Mouse (Mus musculus) stomach, embryonic 15.5 days (tissue): ENCODE measurements around the gene Spem1. TPM values are rescaled to one million over a fixed set of nuclear protein-coding genes. Genes with fewer than 3 reads are reported as not detected.
A peak's percentile ranks its signal among the peaks of the same experiment; 100 is the strongest.

Source experiments
- ATAC-seq: fragments of 200-750 bp; cut with Nextera tagmentation; 2 replicates; pipeline ENCODE4 v1.8.0; 2017; ENCODE audit warnings: low read depth, moderate number of reproducible peaks, moderate TSS enrichment; ENCODE audit not compliant: insufficient read depth, low FRiP score
- H3K27ac ChIP-seq: fragments of 300-500 bp; sonication (generic); 2 replicates; pipeline ENCODE4 v1.5.1; 2015; ENCODE audit warnings: mild to moderate bottlenecking, inconsistent platforms
- H3K27me3 ChIP-seq: fragments of 300-500 bp; sonication (generic); replicated peaks from 2 replicates; pipeline ENCODE4 v1.6.1; 2015; ENCODE audit warnings: inconsistent platforms
- H3K36me3 ChIP-seq: fragments of 300-500 bp; sonication (generic); 2 replicates; pipeline ENCODE4 v1.6.1; 2015; ENCODE audit warnings: inconsistent platforms
- H3K4me1 ChIP-seq: fragments of 300-500 bp; sonication (generic); 2 replicates; pipeline ENCODE4 v1.6.1; 2015; ENCODE audit warnings: inconsistent platforms
- H3K4me2 ChIP-seq: fragments of 300-500 bp; sonication (generic); 2 replicates; pipeline ENCODE4 v1.6.1; 2015; ENCODE audit warnings: mild to moderate bottlenecking, inconsistent platforms
- H3K4me3 ChIP-seq: fragments of 300-500 bp; sonication (generic); replicated peaks from 2 replicates; pipeline ENCODE4 v1.5.1; 2015; ENCODE audit warnings: inconsistent platforms
- H3K9ac ChIP-seq: fragments of 300-500 bp; sonication (generic); 2 replicates; pipeline ENCODE4 v1.6.1; 2015; ENCODE audit warnings: inconsistent platforms
- H3K9me3 ChIP-seq: fragments of 300-500 bp; sonication (generic); 2 replicates; pipeline ENCODE4 v1.6.1; 2016; ENCODE audit warnings: inconsistent platforms
- WGBS: fragments of 180-500 bp; shearing (Covaris S2); methylation state at CpG from one replicate; pipeline ENCODE4 v1.1.7; 2015; 5-methylcytosine and 5-hydroxymethylcytosine counted together
- polyA plus RNA-seq: library from polyadenylated mRNA; unstranded; fragments of >200 nt; fragmentation: Nextera tagmentation; extraction: Ambion mirVana; gene quantifications from 2 replicates; pipeline ENCODE4 v1.2.1, GENCODE M21; 2015

Spem1 gene
- polyA plus RNA-seq, 1 experiment from 2014 or later, result not detected

DNA sequence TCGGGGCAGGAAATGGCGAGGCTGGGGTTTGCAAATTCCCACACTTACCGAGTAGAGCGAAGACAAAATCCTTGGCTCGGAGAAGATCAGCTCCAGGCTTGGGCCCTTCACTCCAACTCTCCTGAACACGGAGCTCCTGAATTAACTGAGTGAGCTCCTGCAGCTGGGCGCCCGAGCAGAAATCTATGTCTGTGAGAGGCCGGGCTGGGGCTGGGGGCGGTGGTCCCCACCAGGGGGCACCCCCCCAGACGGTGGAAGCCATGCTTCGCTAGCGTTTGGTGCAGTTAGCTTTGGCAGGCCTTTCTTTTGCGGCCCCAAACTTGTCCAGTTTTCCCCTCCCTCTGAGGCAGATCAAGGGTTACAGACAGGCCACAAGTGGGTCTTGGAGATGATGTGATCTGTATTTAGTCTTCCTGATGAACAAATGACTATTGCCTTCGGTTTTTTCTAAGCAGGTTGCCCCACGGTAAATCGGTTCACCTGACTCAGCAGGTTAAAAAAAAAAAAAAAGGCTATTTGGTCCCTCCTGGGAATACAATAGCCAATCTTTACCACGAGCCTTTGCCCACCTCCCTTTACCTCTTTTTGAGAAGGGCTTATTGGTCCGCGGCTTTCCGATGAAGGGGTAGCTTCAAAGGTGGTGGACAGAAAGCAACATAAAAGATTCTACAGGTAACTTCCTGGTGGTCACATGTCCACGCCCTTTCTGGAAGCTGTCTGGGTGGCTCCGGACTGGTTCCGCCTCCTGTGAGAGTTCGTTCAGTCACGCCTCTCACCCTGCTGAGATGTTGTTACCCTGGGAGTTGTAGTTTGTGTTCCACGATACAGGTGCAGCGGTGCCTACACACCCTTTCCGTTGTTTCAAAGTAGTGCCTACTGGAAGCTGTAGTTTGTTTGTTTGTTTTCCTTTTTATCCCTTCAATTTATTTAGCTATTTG is 16.7 kb downstream of the Spem1 start, which contains the start of gene Tmem102:
Gene Tmem102, minus strand, starts transcription at position 653 of the 938 bp plus-strand sequence.
- H3K4me1 ChIP-seq, result peaks cover 46% of the 10 kb centered on the region
- peak within 1 kb of the TSS; percentile 98 for H3K4me2 ChIP-seq
- H3K9me3 ChIP-seq, result no peaks in the 10 kb centered on the region
- H3K27me3 ChIP-seq, result peaks cover 6% of the 10 kb centered on the region; the same call in 1 of the 2 replicates
- no peak within 1 kb of the TSS; the same call in 1 of the 2 replicates for H3K27ac ChIP-seq
- no peaks in the 10 kb centered on the region for H3K36me3 ChIP-seq
- peak within 1 kb of the TSS; percentile 56 for H3K4me3 ChIP-seq
- WGBS, result 11% methylated on average over 29 of the region's 29 CpGs
- no peak within 1 kb of the TSS; the same call in 1 of the 2 replicates for H3K9ac ChIP-seq
- peak; percentile 33; the same call in 1 of the 2 replicates for ATAC-seq

DNA sequence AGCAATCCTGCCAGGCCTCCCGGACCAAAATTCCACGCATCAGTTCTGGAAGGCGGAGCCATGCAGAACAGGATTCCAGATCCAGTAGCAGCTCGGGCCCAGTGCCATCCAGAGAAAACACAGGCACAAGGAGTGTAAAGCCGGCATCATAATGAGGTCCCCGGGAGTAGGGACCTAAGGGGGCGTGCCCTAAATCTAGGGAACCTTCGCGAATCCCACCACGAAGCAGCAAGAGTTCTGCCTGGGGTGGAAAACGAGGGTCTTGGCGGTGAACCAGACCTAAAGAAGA is 17.4 kb downstream of the Spem1 start:
- H3K4me1 ChIP-seq, result peaks cover 52% of the 10 kb centered on the region
- 10% methylated on average over 12 of the region's 12 CpGs for WGBS
- peak overlapping the region; percentile 98 for H3K4me2 ChIP-seq

DNA sequence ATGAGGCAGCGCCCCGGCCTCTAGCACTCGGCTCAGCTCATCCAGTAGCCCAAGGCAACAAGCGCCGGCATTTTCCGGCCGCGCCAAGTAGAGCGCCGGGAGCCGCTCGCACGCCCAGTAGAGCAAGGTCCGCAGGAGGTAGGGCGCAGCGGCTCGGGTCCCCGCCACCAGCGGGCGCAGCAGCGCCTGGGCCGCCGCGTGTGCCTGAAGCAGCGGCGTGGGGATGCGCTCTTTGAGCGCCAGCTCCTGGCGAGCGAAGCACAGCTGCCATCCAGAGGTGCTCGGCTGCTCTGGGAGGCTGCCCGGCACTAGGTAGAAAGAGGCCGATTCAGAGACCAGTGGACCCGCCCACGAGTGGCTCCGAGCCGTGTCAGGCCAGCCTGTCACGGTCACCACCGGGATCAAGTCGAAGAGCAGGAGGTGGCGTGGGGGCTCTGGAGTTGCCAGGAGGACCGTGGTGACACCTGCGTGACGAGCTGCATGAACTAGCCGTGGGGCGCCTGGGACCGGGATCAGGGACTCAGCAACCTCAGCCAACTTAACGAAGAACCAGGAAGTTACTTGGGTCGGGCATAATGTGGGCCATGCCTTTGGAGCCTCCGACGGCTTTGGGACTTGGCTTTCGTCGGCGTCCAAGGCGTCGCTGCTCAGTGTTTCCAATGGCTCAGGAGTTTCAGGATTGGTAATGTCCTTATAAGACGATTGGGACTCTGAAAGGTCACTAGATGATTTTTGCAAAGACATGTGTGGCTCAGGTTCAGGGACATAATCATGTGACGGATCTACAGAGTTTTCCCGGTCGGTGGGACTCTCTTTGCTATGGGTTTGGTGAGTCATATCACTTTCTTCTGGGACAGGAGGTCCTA is 18.0 kb downstream of the Spem1 start:
- Histone ChIP-seq H3K27me3 (peaks cover 6% of the 10 kb centered on the region; the same call in 1 of the 2 replicates), H3K4me3 (peak overlapping the region; percentile 56), H3K27ac (peak overlapping the region; percentile 61; the same call in 1 of the 2 replicates), H3K36me3 (no peaks in the 10 kb centered on the region), H3K4me1 (peaks cover 58% of the 10 kb centered on the region), H3K4me2 (peak overlapping the region; percentile 98), H3K9ac (peak overlapping the region; percentile 39; the same call in 1 of the 2 replicates), H3K9me3 (no peaks in the 10 kb centered on the region)
- peak; percentile 48 for ATAC-seq
- 2% methylated on average over 60 of the region's 60 CpGs for WGBS

More for the DNA sequence above, 17.4 kb downstream of the Spem1 start:
- peak overlapping the region; percentile 56 for H3K4me3 ChIP-seq
- no peak for ATAC-seq
- no peaks in the 10 kb centered on the region for H3K36me3 ChIP-seq
- no peaks in the 10 kb centered on the region for H3K9me3 ChIP-seq
- H3K9ac ChIP-seq, result no peak overlapping the region; the same call in 1 of the 2 replicates
- H3K27ac ChIP-seq, result no peak overlapping the region; the same call in 1 of the 2 replicates
- peaks cover 6% of the 10 kb centered on the region; the same call in 1 of the 2 replicates for H3K27me3 ChIP-seq

DNA sequence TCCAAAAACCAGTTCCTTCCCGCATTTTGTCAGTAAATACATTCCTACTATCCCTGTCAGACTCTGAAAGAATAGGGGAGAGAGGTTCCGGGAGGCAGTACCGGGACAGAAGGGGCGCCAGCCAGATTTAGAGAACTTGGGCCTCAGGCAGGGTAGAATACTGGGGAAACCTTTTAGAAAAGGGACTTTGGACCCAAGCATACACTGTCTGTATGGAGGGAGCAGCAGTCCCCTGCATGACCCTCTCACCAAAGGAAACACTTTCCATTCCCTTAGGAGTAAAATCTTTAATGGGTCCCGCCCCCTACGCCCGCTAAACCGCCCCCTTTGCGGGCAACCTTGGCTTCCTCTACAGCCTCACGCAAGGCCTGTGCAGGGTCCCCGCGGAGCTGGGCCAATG is 18.7 kb downstream of the Spem1 start:
- Histone ChIP-seq H3K27ac (peak overlapping the region; percentile 61; the same call in 1 of the 2 replicates), H3K4me2 (peak overlapping the region; percentile 98), H3K4me1 (peaks cover 58% of the 10 kb centered on the region), H3K36me3 (no peaks in the 10 kb centered on the region), H3K9ac (peak overlapping the region; percentile 39; the same call in 1 of the 2 replicates), H3K4me3 (peak overlapping the region; percentile 56), H3K27me3 (peaks cover 6% of the 10 kb centered on the region; the same call in 1 of the 2 replicates), H3K9me3 (no peaks in the 10 kb centered on the region)
- 2% methylated on average over 12 of the region's 12 CpGs for WGBS
- ATAC-seq, result 0 out of 2 replicates have a peak, but pooled peaks have one; percentile 9

DNA sequence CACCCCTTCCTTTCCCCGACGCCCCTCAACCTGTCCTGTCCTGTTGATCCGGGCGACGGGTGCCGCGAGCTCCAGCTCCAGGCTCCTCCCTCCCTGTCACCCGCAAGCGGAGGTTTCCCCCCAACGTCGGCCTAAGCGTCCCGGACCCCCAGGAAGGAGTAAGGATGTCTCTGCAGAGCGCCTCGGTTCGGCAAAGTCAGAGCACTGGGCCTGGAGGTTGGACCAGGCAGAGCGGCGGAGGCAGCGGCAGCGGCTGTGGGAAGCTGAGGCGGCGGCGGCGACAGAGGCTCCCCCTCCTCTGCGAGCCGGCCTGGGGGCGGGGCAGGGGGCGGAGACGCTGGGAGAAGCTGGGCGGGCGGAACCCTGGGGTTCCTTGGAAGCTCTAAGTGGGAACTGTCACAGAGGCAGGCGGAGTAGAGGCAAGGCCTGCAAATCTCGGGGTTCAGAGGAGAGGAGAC is 19.3 kb downstream of the Spem1 start:
- H3K27ac ChIP-seq, result peak overlapping the region; percentile 61
- WGBS, result 0% methylated on average over 33 of the region's 33 CpGs

DNA sequence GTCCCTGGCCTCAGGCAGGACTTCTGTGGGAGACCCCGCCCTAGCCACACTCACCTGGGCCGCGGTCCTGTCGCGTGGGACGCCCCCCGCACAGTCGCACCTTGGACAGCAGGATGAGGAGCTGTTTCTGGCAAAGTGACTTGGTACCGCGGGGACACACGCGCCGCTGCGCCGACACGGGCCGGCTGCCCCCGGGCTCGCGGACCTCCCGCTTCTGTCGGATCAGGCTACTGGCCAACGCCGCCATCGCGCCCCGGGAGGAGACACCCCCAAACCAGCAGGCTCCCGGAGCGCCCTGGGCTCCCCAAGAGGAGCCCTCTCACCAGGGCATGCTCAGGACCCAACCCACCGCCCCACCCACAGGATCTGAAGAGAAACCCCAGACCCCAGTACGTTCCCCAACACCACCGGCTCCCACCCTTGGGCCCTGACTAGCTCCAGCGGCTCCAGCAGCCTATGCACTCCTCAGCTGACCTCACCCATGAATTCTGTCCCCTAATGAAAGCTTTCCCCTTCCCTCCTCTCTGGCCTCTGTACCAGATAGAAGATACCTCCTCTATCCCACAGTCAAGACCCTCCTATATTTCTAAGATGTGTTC is 20.5 kb downstream of the Spem1 start, which contains the start of gene Fgf11:
Gene Fgf11, minus strand, starts transcription at position 479 of the 599 bp plus-strand sequence.
- ATAC-seq, result no peak
- Histone ChIP-seq H3K27me3 (peaks cover 6% of the 10 kb centered on the region; the same call in 1 of the 2 replicates), H3K4me3 (peak within 1 kb of the TSS; percentile 56), H3K4me1 (peaks cover 58% of the 10 kb centered on the region), H3K27ac (peak within 1 kb of the TSS; percentile 76), H3K36me3 (no peaks in the 10 kb centered on the region), H3K4me2 (peak within 1 kb of the TSS; percentile 98), H3K9me3 (no peaks in the 10 kb centered on the region), H3K9ac (peak within 1 kb of the TSS; percentile 60)
- 2% methylated on average over 33 of the region's 33 CpGs for WGBS

More for the DNA sequence above, 19.3 kb downstream of the Spem1 start:
- Histone ChIP-seq H3K9ac (peak overlapping the region; percentile 60), H3K4me3 (peak overlapping the region; percentile 56), H3K4me1 (peaks cover 58% of the 10 kb centered on the region), H3K9me3 (no peaks in the 10 kb centered on the region), H3K27me3 (peaks cover 6% of the 10 kb centered on the region; the same call in 1 of the 2 replicates), H3K36me3 (no peaks in the 10 kb centered on the region), H3K4me2 (peak overlapping the region; percentile 98)
- 0 out of 2 replicates have a peak, but pooled peaks have one; percentile 27 for ATAC-seq

DNA sequence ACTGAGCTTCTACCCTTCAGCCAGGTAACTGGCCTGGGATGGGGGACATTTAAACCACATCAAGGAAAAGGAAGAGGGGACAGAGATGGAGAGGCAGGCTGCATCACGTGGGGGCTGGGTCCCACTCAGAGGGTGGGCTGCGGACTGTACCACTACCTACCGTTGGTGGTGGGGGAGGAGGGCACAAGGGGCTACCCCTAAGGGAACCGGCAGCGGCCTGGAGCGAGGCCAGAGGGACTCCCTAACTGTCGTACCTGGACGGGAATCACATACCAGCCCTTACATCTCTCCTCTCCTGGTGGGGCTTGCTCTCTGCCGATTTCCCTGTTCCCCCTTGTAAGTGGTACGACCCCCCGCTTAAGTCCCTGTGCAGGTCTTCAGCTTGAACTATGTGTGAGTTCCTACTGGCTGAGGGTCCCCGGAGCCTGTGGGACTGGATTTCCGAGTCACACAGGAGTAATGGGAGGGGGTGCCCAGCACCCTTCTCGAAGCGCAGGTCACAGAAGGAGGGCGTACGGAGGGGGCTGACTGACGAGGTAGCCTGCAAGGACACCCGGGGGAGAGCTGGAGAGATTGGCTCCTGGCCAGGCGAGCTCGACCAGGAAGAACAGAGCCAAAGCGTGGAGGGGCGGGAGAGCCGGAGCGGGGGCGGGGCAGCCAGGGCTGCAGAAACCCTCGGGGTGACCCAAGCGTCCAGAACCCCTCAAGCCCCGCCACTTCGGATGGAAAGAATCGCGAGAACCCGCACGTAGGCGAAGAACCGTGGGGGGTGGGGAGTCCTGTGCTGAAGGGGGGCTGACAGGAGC is 21.4 kb downstream of the Spem1 start:
- Histone ChIP-seq H3K4me1 (peaks cover 58% of the 10 kb centered on the region), H3K36me3 (no peaks in the 10 kb centered on the region), H3K27ac (peak overlapping the region; percentile 76), H3K9ac (peak overlapping the region; percentile 46), H3K27me3 (peaks cover 6% of the 10 kb centered on the region; the same call in 1 of the 2 replicates), H3K9me3 (no peaks in the 10 kb centered on the region), H3K4me3 (peak overlapping the region; percentile 56), H3K4me2 (peak overlapping the region; percentile 98)
- ATAC-seq, result peak; percentile 34; the same call in 1 of the 2 replicates
- 1% methylated on average over 36 of the region's 36 CpGs for WGBS

DNA sequence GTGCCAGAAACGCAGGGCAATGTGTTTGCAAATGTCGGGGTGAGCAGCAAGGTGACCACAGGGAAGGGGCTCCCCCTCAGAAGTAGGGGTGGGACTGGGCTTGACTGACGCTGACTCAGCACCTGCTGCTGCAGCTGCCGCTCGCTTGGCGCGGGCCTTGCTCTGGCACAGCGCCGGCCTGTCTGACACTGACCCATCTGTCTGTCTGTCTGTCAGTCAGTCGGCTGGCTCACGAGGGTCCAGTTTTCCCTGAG is 21.9 kb downstream of the Spem1 start:
- no peak for ATAC-seq
- Histone ChIP-seq H3K27ac (peak overlapping the region; percentile 76), H3K4me1 (peaks cover 59% of the 10 kb centered on the region), H3K9ac (no peak overlapping the region), H3K4me3 (peak overlapping the region; percentile 56), H3K4me2 (peak overlapping the region; percentile 98), H3K36me3 (no peaks in the 10 kb centered on the region), H3K9me3 (no peaks in the 10 kb centered on the region), H3K27me3 (peaks cover 6% of the 10 kb centered on the region; the same call in 1 of the 2 replicates)
- 2% methylated on average over 11 of the region's 11 CpGs for WGBS

DNA sequence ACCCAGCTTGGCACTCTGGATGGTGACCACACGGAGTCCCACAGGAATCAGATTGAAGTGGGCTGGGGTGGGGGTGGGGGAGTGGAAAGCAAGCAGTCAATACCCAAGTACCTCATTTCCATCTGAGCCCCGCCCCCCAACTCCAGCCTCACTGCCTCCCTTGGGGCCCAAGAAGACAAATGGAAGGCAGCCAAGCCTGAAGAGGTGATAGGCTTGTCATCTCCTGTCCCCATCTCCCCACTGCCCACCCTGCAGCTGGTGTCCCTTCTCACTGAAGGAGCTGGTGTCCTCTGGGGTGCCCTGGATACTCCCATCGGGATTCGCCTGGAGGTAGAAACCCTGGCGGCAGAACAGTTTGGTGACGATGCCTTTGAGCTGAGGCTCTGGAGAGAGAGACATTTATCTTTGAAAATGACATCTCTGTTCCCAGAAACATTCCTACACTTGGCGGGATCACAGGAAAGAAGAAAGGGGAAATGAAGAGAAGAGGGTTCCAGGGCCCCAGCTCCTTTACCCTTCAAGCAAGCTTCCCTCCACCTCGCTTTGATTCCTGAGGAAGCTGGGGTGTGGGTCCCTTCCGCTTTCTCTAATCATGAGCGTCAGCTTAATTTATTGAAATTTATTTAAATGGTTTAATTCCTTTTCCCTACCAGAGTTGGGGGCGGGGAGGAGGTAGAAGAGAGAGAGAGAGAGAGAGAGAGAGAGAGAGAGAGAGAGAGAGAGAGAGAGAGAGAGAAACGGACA is 22.4 kb downstream of the Spem1 start:
- no peak overlapping the region; the same call in 1 of the 2 replicates for H3K4me3 ChIP-seq
- no peaks in the 10 kb centered on the region for H3K36me3 ChIP-seq
- peak overlapping the region; percentile 98 for H3K4me2 ChIP-seq
- no peaks in the 10 kb centered on the region for H3K9me3 ChIP-seq
- peaks cover 2% of the 10 kb centered on the region; the same call in 1 of the 2 replicates for H3K27me3 ChIP-seq
- H3K9ac ChIP-seq, result no peak overlapping the region
- peak overlapping the region; percentile 76 for H3K27ac ChIP-seq
- no peak for ATAC-seq
- 25% methylated on average over 12 of the region's 12 CpGs for WGBS
- H3K4me1 ChIP-seq, result peaks cover 57% of the 10 kb centered on the region

DNA sequence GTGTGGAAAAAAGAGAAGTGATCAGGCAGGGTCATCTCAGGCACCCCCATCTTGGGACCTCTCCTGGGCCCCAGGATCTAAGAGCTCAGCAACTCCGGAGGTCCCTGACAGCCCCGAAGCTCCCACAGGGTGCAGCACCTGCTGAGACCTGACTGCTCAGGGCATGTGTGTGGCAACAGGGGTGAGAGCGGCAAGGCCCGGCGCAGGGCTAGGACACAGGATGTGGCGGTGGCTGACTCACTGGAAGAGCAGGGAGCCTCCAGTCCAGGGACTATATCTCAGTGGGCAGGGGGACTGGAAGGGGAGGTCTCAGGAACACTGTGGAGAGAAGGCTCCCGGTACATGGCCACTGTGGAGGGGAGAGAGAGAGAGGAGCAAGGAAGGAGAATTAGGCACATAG is 24.1 kb downstream of the Spem1 start:
- Histone ChIP-seq H3K27me3 (no peaks in the 10 kb centered on the region), H3K4me3 (no peak overlapping the region), H3K36me3 (no peaks in the 10 kb centered on the region), H3K9me3 (no peaks in the 10 kb centered on the region), H3K4me2 (no peak overlapping the region), H3K9ac (no peak overlapping the region), H3K4me1 (peaks cover 41% of the 10 kb centered on the region), H3K27ac (no peak overlapping the region)
- no peak for ATAC-seq
- 72% methylated on average over 7 of the region's 7 CpGs for WGBS
